ENCODE assay signal across 14 mouse cellular contexts in genomic region chr5:97807171-97807570, GRCm38 (mm10).
A peak's percentile ranks its signal among the peaks of the same experiment; 100 is the strongest.
DNase-seq lines count a peak whose midpoint lies in the region; ATAC-seq lines count a peak whose summit lies in the region.
"Had no signal": no experiment of that assay in that cellular context is flagged by ENCODE, and none has a peak within 500 bp of the region (broad histone marks: within the 10 kb centered on the region; RNA-seq: fewer than 3 reads in every experiment).

No protein-coding gene starts in this region.

- ATAC-seq in granulocyte monocyte progenitor cell, adult 5-6 weeks (replicated peaks; ENCODE audit: poor library complexity, severe bottlenecking) = peak; percentile 100
- ATAC-seq: forebrain, embryonic 14.5 days; midbrain, embryonic 16.5 days had no signal

- peak; percentile 35 for DNase-seq in gastrocnemius, adult 18-20 months (ENCODE audit: low spot score)
- DNase-seq in gastrocnemius, postnatal 25 days = no peak
- DNase-seq in spleen, postnatal 36 days (ENCODE audit: low spot score in 2 of 2) = peak; percentile 19 to 23
- no peak for DNase-seq in spleen, postnatal 14 days (ENCODE audit: low spot score in 2 of 2)
- no peak for DNase-seq in adrenal gland, postnatal 36 days
- DNase-seq in urinary bladder, adult 18-20 months (ENCODE audit: low spot score in 2 of 2) = no peak
- no peak for DNase-seq in left cerebral cortex, postnatal 25 days (ENCODE audit: low spot score in 2 of 2)
- DNase-seq: adrenal gland, adult 8-10 months; cerebellum, postnatal 14 days; lung, adult 2 months; thymus, postnatal 4 days had no signal

- intact Hi-C loops in left cerebral cortex, postnatal 25 days (cut with DNase I) = no loop called here

Comparison
In these comparisons a context has a peak if more than half of its experiments do, and no peak if none do; other contexts are left out.
1. DNase-seq: peak in gastrocnemius, adult 18-20 months (single experiment) and spleen, postnatal 36 days (2 of 2); none in gastrocnemius, postnatal 25 days (single experiment), spleen, postnatal 14 days (0 of 2), adrenal gland, postnatal 36 days (0 of 2), urinary bladder, adult 18-20 months (0 of 2) and left cerebral cortex, postnatal 25 days (0 of 2).